Mouse (Mus musculus) heart, adult 2 months (tissue): Measurements from ENCODE around the gene Plekhj1. TPM values are rescaled to one million over a fixed set of nuclear protein-coding genes. Genes with fewer than 3 reads are reported as not detected.

Experiments used
- DNase-seq, 2 experiments: peaks; one replicate each; pipeline ENCODE4 v3.0.0; 2021
- H3K27ac ChIP-seq: fragments of 200-600 bp; 2 replicates; pipeline ENCODE4 v1.8.1; 2022
- H3K27me3 ChIP-seq: fragments of 200-500 bp; 2 replicates; pipeline ENCODE4 v1.6.1; 2012; ENCODE audit warnings: mild to moderate bottlenecking, low read length, inconsistent platforms, mixed read lengths; ENCODE audit not compliant: control insufficient read depth, insufficient read depth
- H3K36me3 ChIP-seq: fragments of 200-500 bp; 2 replicates; pipeline ENCODE4 v1.6.1; 2012; ENCODE audit warnings: low read length, inconsistent platforms; ENCODE audit not compliant: control insufficient read depth, insufficient read depth
- H3K4me1 ChIP-seq: fragments of 200-500 bp; 2 replicates; pipeline ENCODE4 v1.6.1; 2011; ENCODE audit warnings: low read length; ENCODE audit not compliant: control insufficient read depth, insufficient read depth
- H3K4me3 ChIP-seq: fragments of 200-600 bp; 2 replicates; pipeline ENCODE4 v1.8.1; 2022
- H3K79me2 ChIP-seq: fragments of 200-500 bp; replicated peaks from 2 replicates; pipeline ENCODE4 v1.6.1; 2012; ENCODE audit warnings: mild to moderate bottlenecking, inconsistent platforms, low read length, moderate library complexity, mixed read lengths; ENCODE audit not compliant: control insufficient read depth, insufficient read depth
- H3K9ac ChIP-seq: fragments of 200-500 bp; 2 replicates; pipeline ENCODE4 v1.6.1; 2012; ENCODE audit warnings: low read depth, mild to moderate bottlenecking, control low read depth, inconsistent platforms, low read length, mixed read lengths
- CTCF ChIP-seq: fragments of 200-600 bp; IDR thresholded peaks from 2 replicates; pipeline ENCODE4 v1.8.1; 2022; ENCODE audit warnings: antibody characterized with exemption, mild to moderate bottlenecking, moderate library complexity
- EP300 ChIP-seq: fragments of 200-500 bp; IDR thresholded peaks from 2 replicates; pipeline ENCODE4 v1.6.1; 2011; ENCODE audit warnings: low read depth, low read length, control low read depth; ENCODE audit not compliant: insufficient read depth
- POLR2A ChIP-seq: fragments of 200-500 bp; IDR thresholded peaks from 2 replicates; pipeline ENCODE4 v1.6.1; 2011; ENCODE audit warnings: mild to moderate bottlenecking, low read depth, low read length, control low read depth; ENCODE audit not compliant: insufficient read depth
- WGBS: fragments of 180-500 bp; shearing (Covaris S2); methylation state at CpG from one replicate; pipeline ENCODE4 v1.1.7; 2018; 5-methylcytosine and 5-hydroxymethylcytosine counted together
- intact Hi-C: fragments of 180-260 bp; cut with DNase I; formaldehyde crosslinking; loops from one replicate; pipeline ENCODE4 v1.15.1; 2025
- polyA plus RNA-seq: library from polyadenylated mRNA; depleted of rRNA; stranded (reverse); fragments of >200 nt; gene quantifications from 2 replicates; pipeline ENCODE4 v1.2.3, GENCODE M21; 2012
- total RNA-seq, 2 experiments: library from RNA; stranded (reverse); gene quantifications; 2 replicates each; pipeline ENCODE4 v1.2.3; 2021

Gene Plekhj1
- total and polyA plus RNA-seq, 3 experiments = 28.9 to 33.0 (median 29.7) TPM

DNA sequence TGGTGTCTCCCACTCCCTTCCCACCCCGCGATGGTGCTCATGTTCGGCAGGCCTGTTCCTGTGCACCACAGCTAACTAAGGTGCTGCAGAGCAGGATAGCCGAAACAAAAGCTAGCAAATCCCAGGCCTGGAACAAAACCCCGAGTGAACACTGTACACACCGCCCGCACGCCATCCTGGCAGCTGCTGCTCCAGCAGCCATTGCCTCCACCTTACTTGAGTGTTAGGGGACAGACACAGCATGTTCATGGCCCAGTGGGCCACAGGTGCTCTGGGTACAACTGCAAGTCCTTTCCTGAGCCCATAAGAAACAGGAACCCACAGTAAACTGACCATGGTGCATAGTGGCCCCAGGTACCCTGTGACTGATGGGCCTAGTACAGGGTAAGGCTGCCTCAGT is 3.7 kb downstream of the Plekhj1 start:
- H3K4me3 ChIP-seq = no peak overlapping the region
- H3K79me2 ChIP-seq = peaks cover 5% of the 10 kb centered on the region
- no peak overlapping the region for H3K9ac ChIP-seq
- H3K36me3 ChIP-seq = no peaks in the 10 kb centered on the region
- no peak for TF ChIP-seq CTCF
- 0 out of 2 replicates have a peak, but pooled peaks have one; percentile 13 for TF ChIP-seq POLR2A
- TF ChIP-seq EP300 = no peak
- WGBS = 85% methylated on average over 8 of the region's 8 CpGs
- H3K27me3 ChIP-seq = no peaks in the 10 kb centered on the region
- intact Hi-C loops = no loop called here
- DNase-seq = no peak
- H3K27ac ChIP-seq = no peak overlapping the region
- H3K4me1 ChIP-seq = peaks cover 9% of the 10 kb centered on the region

GRCm38 (mm10) chr10:80793803-80794202 is 4.6 kb downstream of the Plekhj1 start:
- Histone ChIP-seq H3K27ac (no peak overlapping the region), H3K9ac (no peak overlapping the region), H3K36me3 (no peaks in the 10 kb centered on the region), H3K27me3 (no peaks in the 10 kb centered on the region), H3K79me2 (no peaks in the 10 kb centered on the region), H3K4me3 (no peak overlapping the region), H3K4me1 (peaks cover 7% of the 10 kb centered on the region)
- TF ChIP-seq CTCF (no peak), EP300 (no peak), POLR2A (no peak)
- intact Hi-C loops = no loop called here
- DNase-seq = no peak
- 75% methylated on average over 4 of the region's 4 CpGs for WGBS

- H3K79me2 ChIP-seq = no peaks in the 10 kb centered on the region
- H3K27ac ChIP-seq = no peak overlapping the region
- no peaks in the 10 kb centered on the region for H3K36me3 ChIP-seq
- H3K27me3 ChIP-seq = no peaks in the 10 kb centered on the region
- no peak overlapping the region for H3K4me3 ChIP-seq
- no peak for DNase-seq
- intact Hi-C loops = no loop called here
- TF ChIP-seq CTCF (no peak), POLR2A (no peak)
- H3K9ac ChIP-seq = no peak overlapping the region
- peaks cover 7% of the 10 kb centered on the region for H3K4me1 ChIP-seq
- 92% methylated on average over 13 of the region's 13 CpGs for WGBS
Observed at GRCm38 (mm10) chr10:80793033-80793784, 5.2 kb downstream of the Plekhj1 start.

GRCm38 (mm10) chr10:80792175-80793032 is 6.0 kb downstream of the Plekhj1 start:
- intact Hi-C loops = no loop called here
- Histone ChIP-seq H3K9ac (no peak overlapping the region), H3K4me3 (no peak overlapping the region), H3K27me3 (no peaks in the 10 kb centered on the region), H3K27ac (no peak overlapping the region; the same call in 1 of the 2 replicates), H3K36me3 (no peaks in the 10 kb centered on the region), H3K79me2 (no peaks in the 10 kb centered on the region), H3K4me1 (peaks cover 7% of the 10 kb centered on the region)
- no peak for DNase-seq
- 70% methylated on average over 41 of the region's 41 CpGs for WGBS
- TF ChIP-seq CTCF (no peak), POLR2A (no peak), EP300 (no peak)

- WGBS = 56% methylated on average over 33 of the region's 33 CpGs
- peak in 1 of 2 experiments; percentile 45 for DNase-seq
- Histone ChIP-seq H3K4me3 (no peak overlapping the region), H3K79me2 (no peaks in the 10 kb centered on the region), H3K27me3 (no peaks in the 10 kb centered on the region), H3K9ac (peak overlapping the region; percentile 15; the same call in 1 of the 2 replicates), H3K27ac (peak overlapping the region; percentile 18; the same call in 1 of the 2 replicates), H3K36me3 (no peaks in the 10 kb centered on the region), H3K4me1 (peaks cover 3% of the 10 kb centered on the region)
- intact Hi-C loops = no loop called here
- TF ChIP-seq CTCF (0 out of 2 replicates have a peak, but pooled peaks have one; percentile 13), POLR2A (no peak), EP300 (no peak)
Observed at GRCm38 (mm10) chr10:80791476-80792174, 6.8 kb downstream of the Plekhj1 start.
